Mouse (Mus musculus) myocyte (in vitro differentiated cells): ENCODE results near the gene Mxd3. TPM values are rescaled to one million over a fixed set of nuclear protein-coding genes. Genes with fewer than 3 reads are reported as not detected.

Experiments
- H3K27me3 ChIP-seq: one replicate; pipeline ENCODE4 v1.6.1; 2011; ENCODE audit not compliant: control insufficient read depth, insufficient read depth, insufficient read length
- H3K36me3 ChIP-seq: one replicate; pipeline ENCODE4 v1.6.1; 2011; ENCODE audit not compliant: control insufficient read depth, insufficient read depth
- H3K4me2 ChIP-seq: one replicate; pipeline ENCODE4 v1.6.1; 2011; ENCODE audit warnings: low read depth, control low read depth
- H3K4me3 ChIP-seq: one replicate; pipeline ENCODE4 v1.5.1; 2011; ENCODE audit warnings: mild to moderate bottlenecking, control low read depth, moderate library complexity
- H3K79me2 ChIP-seq: one replicate; pipeline ENCODE4 v1.6.1; 2011; ENCODE audit not compliant: control insufficient read depth, insufficient read depth
- H3ac ChIP-seq: one replicate; pipeline ENCODE4 v1.6.1; 2011; ENCODE audit not compliant: control insufficient read depth, insufficient read length
- CEBPB ChIP-seq: IDR thresholded peaks from 2 replicates; pipeline ENCODE4 v1.6.1; 2011; ENCODE audit warnings: mild to moderate bottlenecking, moderate library complexity; ENCODE audit not compliant: poor library complexity, insufficient read depth, severe bottlenecking
- E2F4 ChIP-seq: IDR thresholded peaks from one replicate; pipeline ENCODE4 v1.6.1; 2011; ENCODE audit warnings: mild to moderate bottlenecking, control low read depth, moderate library complexity; ENCODE audit not compliant: insufficient read depth
- MAX ChIP-seq: IDR thresholded peaks from one replicate; pipeline ENCODE4 v1.6.1; 2011; ENCODE audit warnings: low read depth, mild to moderate bottlenecking, control low read depth
- MYOD1 ChIP-seq, 3 experiments: IDR thresholded peaks; one replicate each; pipeline ENCODE4 v1.6.1; 2011; ENCODE audit warnings: control low read depth in 2 of 3, low read depth in 2 of 3, mild to moderate bottlenecking in 2 of 3, moderate library complexity in 1 of 3; ENCODE audit not compliant: insufficient read length in 2 of 3, control insufficient read depth in 1 of 3
- MYOG ChIP-seq, 3 experiments: IDR thresholded peaks; one replicate each; pipeline ENCODE4 v1.6.1; 2011; ENCODE audit warnings: control low read depth in 2 of 3, low read depth in 2 of 3, mild to moderate bottlenecking in 2 of 3; ENCODE audit not compliant: insufficient read length in 2 of 3, control insufficient read depth in 1 of 3, insufficient read depth in 1 of 3
- POLR2A ChIP-seq: IDR thresholded peaks from one replicate; pipeline ENCODE4 v1.6.1; 2011; ENCODE audit warnings: low read depth, mild to moderate bottlenecking, control low read depth, moderate library complexity; ENCODE audit not compliant: insufficient read length
- POLR2AphosphoS2 ChIP-seq: IDR thresholded peaks from one replicate; pipeline ENCODE4 v1.6.1; 2011; ENCODE audit warnings: low read depth, control low read depth; ENCODE audit not compliant: insufficient read length
- REST ChIP-seq: IDR thresholded peaks from one replicate; pipeline ENCODE4 v1.6.1; 2011; ENCODE audit warnings: mild to moderate bottlenecking, control low read depth, moderate library complexity; ENCODE audit not compliant: insufficient read depth, insufficient read length
- SRF ChIP-seq: IDR thresholded peaks from one replicate; pipeline ENCODE4 v1.6.1; 2011; ENCODE audit warnings: low read depth; ENCODE audit not compliant: control insufficient read depth, insufficient read length
- TCF12 ChIP-seq: IDR thresholded peaks from one replicate; pipeline ENCODE4 v1.6.1; 2011; ENCODE audit warnings: mild to moderate bottlenecking, control low read depth; ENCODE audit not compliant: poor library complexity, insufficient read depth, severe bottlenecking
- TCF3 ChIP-seq: IDR thresholded peaks from one replicate; pipeline ENCODE4 v1.6.1; 2011; ENCODE audit warnings: low read depth, control low read depth; ENCODE audit not compliant: insufficient read length
- USF1 ChIP-seq: IDR thresholded peaks from one replicate; pipeline ENCODE4 v1.6.1; 2011; ENCODE audit warnings: low read depth, mild to moderate bottlenecking, control low read depth, moderate library complexity
- polyA plus RNA-seq: library from polyadenylated mRNA; unstranded; fragments of >200 nt; fragmentation: generic; extraction: Trizol; gene quantifications from one replicate; pipeline ENCODE4 v1.2.1, GENCODE M21; 2012; ENCODE audit warnings: missing spikeins

The Mxd3 gene
- 17.0 TPM for polyA plus RNA-seq

- peak; percentile 88 for TF ChIP-seq E2F4
- TF ChIP-seq MYOD1 (IDR thresholded peaks at IDR 0.05; ENCODE audit: control insufficient read depth in 1 of 3, insufficient read length in 2 of 3, low read depth in 2 of 3): peak in 1 of 3 experiments; percentile 24
- TF ChIP-seq CEBPB: no peak
- no peak for TF ChIP-seq MYOG (IDR thresholded peaks at IDR 0.05; ENCODE audit: control insufficient read depth in 1 of 3, insufficient read depth in 1 of 3, insufficient read length in 2 of 3, low read depth in 2 of 3)
- TF ChIP-seq REST: no peak
- peak; percentile 58 for TF ChIP-seq POLR2AphosphoS2
- no peak for TF ChIP-seq SRF
- TF ChIP-seq TCF3: no peak
- TF ChIP-seq POLR2A: peak; percentile 72
- TF ChIP-seq TCF12: no peak
- no peak for TF ChIP-seq USF1
- TF ChIP-seq MAX: no peak
Observed at GRCm38 (mm10) chr13:55329683-55330566, at the start of gene Mxd3. Gene Mxd3 (minus strand): TSS chr13:55329823.

GRCm38 (mm10) chr13:55378907-55379580, 49.4 kb upstream of the Mxd3 start:
- H3K79me2 ChIP-seq: no peaks in the 10 kb centered on the region
- H3K27me3 ChIP-seq: peaks cover 57% of the 10 kb centered on the region
- no peaks in the 10 kb centered on the region for H3K36me3 ChIP-seq
- no peak overlapping the region for H3ac ChIP-seq
- H3K4me2 ChIP-seq: no peak overlapping the region
- no peak overlapping the region for H3K4me3 ChIP-seq
- no peak for TF ChIP-seq REST
- TF ChIP-seq MYOG (IDR thresholded peaks at IDR 0.05; ENCODE audit: control insufficient read depth in 1 of 3, insufficient read depth in 1 of 3, insufficient read length in 2 of 3, low read depth in 2 of 3): no peak
- no peak for TF ChIP-seq E2F4
- TF ChIP-seq TCF12: no peak
- TF ChIP-seq SRF: no peak
- TF ChIP-seq MAX: no peak
- no peak for TF ChIP-seq MYOD1 (IDR thresholded peaks at IDR 0.05; ENCODE audit: control insufficient read depth in 1 of 3, insufficient read length in 2 of 3, low read depth in 2 of 3)
- TF ChIP-seq POLR2AphosphoS2: no peak
- no peak for TF ChIP-seq USF1
- no peak for TF ChIP-seq POLR2A
- no peak for TF ChIP-seq CEBPB
- TF ChIP-seq TCF3: no peak

More at GRCm38 (mm10) chr13:55329683-55330566, at the start of gene Mxd3:
- Histone ChIP-seq H3K4me2 (peak within 1 kb of the TSS; percentile 96), H3K27me3 (no peaks in the 10 kb centered on the region), H3K36me3 (no peaks in the 10 kb centered on the region), H3ac (peak within 1 kb of the TSS; percentile 50), H3K4me3 (peak within 1 kb of the TSS; percentile 36), H3K79me2 (peaks cover 11% of the 10 kb centered on the region)

GRCm38 (mm10) chr13:55375877-55376276, 46.3 kb upstream of the Mxd3 start:
- TF ChIP-seq MYOD1 (IDR thresholded peaks at IDR 0.05; ENCODE audit: control insufficient read depth in 1 of 3, insufficient read length in 2 of 3, low read depth in 2 of 3): peak; percentile 74 to 88 (median 74)
- TF ChIP-seq SRF: no peak
- peak; percentile 41 for TF ChIP-seq TCF12
- no peak for TF ChIP-seq E2F4
- TF ChIP-seq MYOG (IDR thresholded peaks at IDR 0.05; ENCODE audit: control insufficient read depth in 1 of 3, insufficient read depth in 1 of 3, insufficient read length in 2 of 3, low read depth in 2 of 3): peak; percentile 71 to 87 (median 74)
- TF ChIP-seq MAX: no peak
- peak; percentile 37 for TF ChIP-seq TCF3
- Histone ChIP-seq H3K27me3 (peaks cover 53% of the 10 kb centered on the region), H3ac (no peak overlapping the region), H3K79me2 (no peaks in the 10 kb centered on the region), H3K4me2 (no peak overlapping the region), H3K36me3 (no peaks in the 10 kb centered on the region), H3K4me3 (no peak overlapping the region)

- H3K4me2 ChIP-seq: no peak overlapping the region
- H3K27me3 ChIP-seq: peaks cover 42% of the 10 kb centered on the region
- TF ChIP-seq TCF3 (peak; percentile 81), MAX (no peak), TCF12 (peak; percentile 45), MYOD1 (IDR thresholded peaks at IDR 0.05; ENCODE audit: control insufficient read depth in 1 of 3, insufficient read length in 2 of 3, low read depth in 2 of 3) (peak in 2 of 3 experiments; percentile 90 to 96), USF1 (no peak), MYOG (IDR thresholded peaks at IDR 0.05; ENCODE audit: control insufficient read depth in 1 of 3, insufficient read depth in 1 of 3, insufficient read length in 2 of 3, low read depth in 2 of 3) (peak; percentile 63 to 96 (median 93))
- H3K4me3 ChIP-seq: no peak overlapping the region
- H3ac ChIP-seq: no peak overlapping the region
- H3K79me2 ChIP-seq: no peaks in the 10 kb centered on the region
- no peaks in the 10 kb centered on the region for H3K36me3 ChIP-seq
Observed at GRCm38 (mm10) chr13:55374206-55374924, 44.7 kb upstream of the Mxd3 start.
